Mouse (Mus musculus) liver, postnatal 0 days (tissue): ENCODE results near the gene Trim25. TPM values are rescaled to one million over a fixed set of nuclear protein-coding genes. Genes with fewer than 3 reads are reported as not detected.

Experiments used
- ATAC-seq: fragments of 200-750 bp; cut with Nextera tagmentation; 2 replicates; pipeline ENCODE4 v1.8.0; 2017; ENCODE audit warnings: mild to moderate bottlenecking, moderate library complexity
- DNase-seq: peaks from one replicate; pipeline ENCODE4 v3.0.0-alpha.2; 2016
- H3K27ac ChIP-seq: fragments of 300-500 bp; sonication (generic); 2 replicates; pipeline ENCODE4 v1.5.1; 2014; ENCODE audit warnings: antibody characterized with exemption, moderate library complexity, mild to moderate bottlenecking, low read depth
- H3K27me3 ChIP-seq: fragments of 300-500 bp; sonication (generic); 2 replicates; pipeline ENCODE4 v1.6.1; 2014; ENCODE audit warnings: low read length, control low read depth, mixed read lengths; ENCODE audit not compliant: insufficient read depth
- H3K36me3 ChIP-seq: fragments of 300-500 bp; sonication (generic); replicated peaks from 2 replicates; pipeline ENCODE4 v1.6.1; 2014; ENCODE audit warnings: mild to moderate bottlenecking, control low read depth, low read length, moderate library complexity, mixed read lengths; ENCODE audit not compliant: insufficient read depth
- H3K4me1 ChIP-seq: fragments of 300-500 bp; sonication (generic); 2 replicates; pipeline ENCODE4 v1.6.1; 2014; ENCODE audit warnings: antibody characterized with exemption, mild to moderate bottlenecking, control low read depth; ENCODE audit not compliant: insufficient read depth
- H3K4me2 ChIP-seq: fragments of 300-500 bp; sonication (generic); 2 replicates; pipeline ENCODE4 v1.6.1; 2014; ENCODE audit warnings: low read depth, mild to moderate bottlenecking, low read length, moderate library complexity, mixed read lengths
- H3K4me3 ChIP-seq: fragments of 300-500 bp; sonication (generic); 2 replicates; pipeline ENCODE4 v1.5.1; 2014; ENCODE audit warnings: low read depth, low read length
- H3K9ac ChIP-seq: fragments of 300-500 bp; sonication (generic); replicated peaks from 2 replicates; pipeline ENCODE4 v1.6.1; 2014; ENCODE audit warnings: mild to moderate bottlenecking, moderate library complexity
- H3K9me3 ChIP-seq: fragments of 300-500 bp; sonication (generic); 2 replicates; pipeline ENCODE4 v1.6.1; 2016; ENCODE audit warnings: mild to moderate bottlenecking, control low read depth, low read length, mixed read lengths
- CTCF ChIP-seq: sonication (generic); IDR thresholded peaks from 2 replicates; pipeline ENCODE4 v1.5.1; 2016; ENCODE audit warnings: antibody characterized with exemption, low read depth
- EP300 ChIP-seq: IDR thresholded peaks from 2 replicates; pipeline ENCODE4 v1.6.1; 2016; ENCODE audit warnings: antibody characterized with exemption, low read depth, mild to moderate bottlenecking
- WGBS: fragments of 180-500 bp; shearing (Covaris S2); extraction: QIAGEN DNeasy Blood & Tissue Kit; methylation state at CpG from one replicate; pipeline ENCODE4 v1.1.7; 2014; ENCODE audit not compliant: insufficient replicate concordance; 5-methylcytosine and 5-hydroxymethylcytosine counted together
- polyA plus RNA-seq: library from polyadenylated mRNA; unstranded; fragments of >200 nt; fragmentation: Nextera tagmentation; extraction: Ambion mirVana; gene quantifications from 2 replicates; pipeline ENCODE4 v1.2.1, GENCODE M21; 2015

Gene Trim25
- polyA plus RNA-seq, 1 experiment from 2014 or later: 20.4 TPM

GRCm38 (mm10) chr11:88998406-88998805, 770 bp upstream of the Trim25 start:
- WGBS: 26% methylated on average over 3 of the region's 3 CpGs
- peak overlapping the region; percentile 98 for H3K9ac ChIP-seq
- peak overlapping the region; percentile 97 for H3K27ac ChIP-seq

DNA sequence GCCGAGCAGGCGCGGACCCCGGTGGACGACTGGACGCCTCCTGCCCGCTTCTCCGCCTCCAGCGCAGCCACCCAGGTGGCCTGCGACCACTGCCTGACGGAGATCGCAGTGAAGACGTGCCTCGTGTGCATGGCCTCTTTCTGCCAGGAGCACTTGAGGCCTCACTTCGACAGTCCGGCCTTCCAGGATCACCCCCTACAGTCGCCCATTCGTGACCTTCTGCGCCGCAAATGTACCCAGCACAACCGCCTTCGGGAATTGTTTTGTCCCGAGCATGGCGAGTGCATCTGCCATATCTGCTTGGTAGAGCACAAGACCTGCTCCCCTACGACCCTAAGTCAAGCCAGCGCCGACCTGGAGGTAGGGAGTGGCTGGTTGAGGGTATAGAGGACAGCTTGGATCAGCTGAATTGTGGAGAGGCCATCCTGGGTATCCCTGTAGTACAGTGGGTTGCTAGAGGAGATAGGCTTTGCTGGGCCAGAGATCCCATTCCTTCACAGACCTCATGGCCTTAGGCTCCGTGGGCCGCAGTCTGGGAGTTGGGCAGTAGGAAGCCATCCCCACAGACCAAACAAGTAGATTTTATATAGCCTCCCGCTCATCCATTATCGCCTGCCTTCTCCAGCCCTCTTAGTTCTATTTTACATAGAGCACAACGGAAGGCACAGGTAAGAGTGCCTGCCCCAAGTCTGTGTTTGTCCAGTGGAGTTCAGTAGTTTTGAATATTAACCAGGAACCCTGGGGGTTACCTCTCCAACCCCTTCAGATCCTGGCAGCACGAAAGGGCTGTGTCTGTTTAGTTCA, 749 bp downstream of the Trim25 start:
- Histone ChIP-seq H3K36me3 (peaks cover 22% of the 10 kb centered on the region), H3K9me3 (no peaks in the 10 kb centered on the region), H3K27ac (peak overlapping the region; percentile 97), H3K9ac (peak overlapping the region; percentile 98), H3K27me3 (no peaks in the 10 kb centered on the region), H3K4me3 (peak overlapping the region; percentile 98), H3K4me1 (peaks cover 49% of the 10 kb centered on the region), H3K4me2 (peak overlapping the region; percentile 79)
- DNase-seq: peak; percentile 52
- no peak; the same call in 1 of the 2 replicates for ATAC-seq
- TF ChIP-seq EP300 (no peak), CTCF (no peak)
- WGBS: 4% methylated on average over 33 of the region's 33 CpGs

More at GRCm38 (mm10) chr11:88998406-88998805, 770 bp upstream of the Trim25 start:
- no peak for TF ChIP-seq EP300
- TF ChIP-seq CTCF: no peak
- DNase-seq: no peak
- ATAC-seq: no peak
- Histone ChIP-seq H3K4me3 (peak overlapping the region; percentile 98), H3K4me2 (peak overlapping the region; percentile 79), H3K4me1 (peaks cover 37% of the 10 kb centered on the region), H3K27me3 (no peaks in the 10 kb centered on the region), H3K9me3 (no peaks in the 10 kb centered on the region), H3K36me3 (peaks cover 10% of the 10 kb centered on the region)

DNA sequence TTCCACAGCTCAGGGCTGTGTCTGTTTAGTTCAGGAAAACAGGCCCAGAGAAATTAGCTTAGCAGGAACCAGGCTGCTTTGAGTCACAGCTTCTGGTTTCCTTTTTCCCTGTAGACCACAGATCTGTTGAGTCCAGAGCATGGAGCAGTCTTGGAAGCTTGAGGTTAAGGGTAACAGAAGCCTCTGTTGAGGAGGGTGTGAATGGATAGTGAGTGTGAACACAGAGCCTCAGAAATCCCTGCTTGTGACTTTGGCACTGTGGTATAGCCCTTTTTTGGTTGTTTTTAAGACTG, 1.3 kb downstream of the Trim25 start:
- peak overlapping the region; percentile 98 for H3K4me3 ChIP-seq
- DNase-seq: no peak
- no peaks in the 10 kb centered on the region for H3K27me3 ChIP-seq
- peak overlapping the region; percentile 79 for H3K4me2 ChIP-seq
- peak overlapping the region; percentile 97 for H3K27ac ChIP-seq
- H3K4me1 ChIP-seq: peaks cover 49% of the 10 kb centered on the region
- no peaks in the 10 kb centered on the region for H3K9me3 ChIP-seq
- peaks cover 28% of the 10 kb centered on the region for H3K36me3 ChIP-seq
- ATAC-seq: no peak
- TF ChIP-seq EP300 (no peak), CTCF (no peak)
- peak overlapping the region; percentile 98 for H3K9ac ChIP-seq

- ATAC-seq: no peak
- H3K4me1 ChIP-seq: peaks cover 47% of the 10 kb centered on the region
- TF ChIP-seq CTCF (no peak), EP300 (no peak)
- H3K9me3 ChIP-seq: no peaks in the 10 kb centered on the region
- H3K4me2 ChIP-seq: peak overlapping the region; percentile 79
- H3K27ac ChIP-seq: peak overlapping the region; percentile 97
- no peaks in the 10 kb centered on the region for H3K27me3 ChIP-seq
- H3K36me3 ChIP-seq: peaks cover 37% of the 10 kb centered on the region
- no peak for DNase-seq
- peak overlapping the region; percentile 98 for H3K9ac ChIP-seq
- 79% methylated on average over 7 of the region's 7 CpGs for WGBS
- H3K4me3 ChIP-seq: peak overlapping the region; percentile 98
Observed at GRCm38 (mm10) chr11:89001569-89001968, 2.4 kb downstream of the Trim25 start.

DNA sequence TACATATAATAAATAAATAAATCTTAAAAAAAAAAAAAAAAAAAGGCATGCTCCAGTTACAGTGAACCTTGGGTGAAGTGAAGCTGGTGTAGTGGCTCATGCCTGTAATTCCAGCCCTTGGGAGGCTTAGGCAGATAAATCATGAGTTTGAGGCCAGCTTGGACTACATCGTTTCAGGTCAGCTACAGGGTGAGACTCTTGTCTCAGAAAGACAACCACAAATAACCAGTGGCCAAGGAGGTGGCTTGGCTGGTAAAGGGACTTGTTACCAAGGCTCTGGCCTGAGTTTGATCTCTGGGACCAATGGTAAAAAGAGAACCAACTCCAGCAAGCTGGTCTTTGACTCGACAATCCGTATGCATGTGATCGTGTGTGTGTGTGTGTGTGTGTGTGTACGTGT, 2.9 kb downstream of the Trim25 start:
- Histone ChIP-seq H3K9ac (peak overlapping the region; percentile 58), H3K4me1 (peaks cover 44% of the 10 kb centered on the region), H3K27me3 (no peaks in the 10 kb centered on the region), H3K9me3 (no peaks in the 10 kb centered on the region), H3K4me3 (peak overlapping the region; percentile 98), H3K27ac (peak overlapping the region; percentile 87), H3K4me2 (peak overlapping the region; percentile 79), H3K36me3 (peaks cover 40% of the 10 kb centered on the region)
- TF ChIP-seq EP300: no peak
- no peak for TF ChIP-seq CTCF
- ATAC-seq (no peak), DNase-seq (no peak)
- 61% methylated on average over 5 of the region's 5 CpGs for WGBS

GRCm38 (mm10) chr11:89002621-89003020, 3.4 kb downstream of the Trim25 start:
- peak overlapping the region; percentile 58 for H3K9ac ChIP-seq

More at GRCm38 (mm10) chr11:89002621-89003020, 3.4 kb downstream of the Trim25 start:
- ATAC-seq: no peak
- no peak for DNase-seq
- Histone ChIP-seq H3K36me3 (peaks cover 45% of the 10 kb centered on the region), H3K27me3 (no peaks in the 10 kb centered on the region), H3K4me1 (peaks cover 44% of the 10 kb centered on the region), H3K4me2 (peak overlapping the region; percentile 79), H3K27ac (peak overlapping the region; percentile 87), H3K4me3 (peak overlapping the region; percentile 98), H3K9me3 (no peaks in the 10 kb centered on the region)
- no peak for TF ChIP-seq CTCF
- TF ChIP-seq EP300: no peak
- 56% methylated on average over 5 of the region's 5 CpGs for WGBS
